In genomic region chr2:60050667-60051460, GRCm38 (mm10) we compare ENCODE assay signal across 22 mouse cellular contexts.
A peak's percentile ranks its signal among the peaks of the same experiment; 100 is the strongest.
DNase-seq lines count a peak whose midpoint lies in the region; ATAC-seq and TF ChIP-seq lines count a peak whose summit lies in the region.
"Had no signal": no experiment of that assay in that cellular context is flagged by ENCODE, and none has a peak within 500 bp of the region (broad histone marks: within the 10 kb centered on the region; RNA-seq: fewer than 3 reads in every experiment).

No protein-coding gene starts in this region.

- peak; percentile 37 for DNase-seq in adrenal gland, adult 2 months
- DNase-seq in adrenal gland, postnatal 4 days (ENCODE audit: low spot score in 2 of 2), result no peak
- DNase-seq in heart, adult 9 months (ENCODE audit: low spot score in 2 of 2), result no peak
- peak; percentile 93 for DNase-seq in R1 (ENCODE audit: low read depth, low spot score)
- DNase-seq in hindbrain, embryonic 11.5 days (ENCODE audit: low spot score), result no peak
- DNase-seq in midbrain, postnatal 0 days (ENCODE audit: low spot score), result no peak
- DNase-seq: adrenal gland, adult 8-10 months; cerebellum, postnatal 25 days; kidney, adult 11 months; kidney, postnatal 36 days; left cerebral cortex, postnatal 4 days; lung, adult 18-20 months; retina, postnatal 1 day; thymus, postnatal 36 days had no signal

- TF ChIP-seq CTCF in midbrain, postnatal 0 days (IDR thresholded peaks at IDR 0.05), result no peak

- H3K27me3 ChIP-seq in heart, embryonic 16.5 days (ENCODE audit: control insufficient read depth, insufficient read depth, low read length), result no peaks in the 10 kb centered on the region
- no peaks in the 10 kb centered on the region for H3K27me3 ChIP-seq in hindbrain, embryonic 11.5 days (ENCODE audit: control insufficient read depth, insufficient read depth, low read length)
- H3K27me3 ChIP-seq in midbrain, postnatal 0 days (ENCODE audit: insufficient read depth, low read length), result no peaks in the 10 kb centered on the region
- H3K27me3 ChIP-seq: embryonic facial prominence, embryonic 12.5 days; hindbrain, embryonic 12.5 days; neural tube, embryonic 15.5 days had no signal

- H3K27ac ChIP-seq in heart, embryonic 16.5 days (ENCODE audit: low read length), result peak overlapping the region; percentile 54
- H3K27ac ChIP-seq in hindbrain, embryonic 11.5 days (ENCODE audit: low read depth, low read length), result no peak overlapping the region
- no peak overlapping the region for H3K27ac ChIP-seq in midbrain, postnatal 0 days (ENCODE audit: low read depth, low read length)
- H3K27ac ChIP-seq: embryonic facial prominence, embryonic 12.5 days; forebrain, embryonic 10.5 days; hindbrain, embryonic 12.5 days; macrophage; neural tube, embryonic 15.5 days had no signal

- H3K9ac ChIP-seq in heart, embryonic 16.5 days (ENCODE audit: low read length), result no peak overlapping the region
- H3K9ac ChIP-seq in hindbrain, embryonic 11.5 days (ENCODE audit: low read depth, low read length), result no peak overlapping the region
- no peak overlapping the region for H3K9ac ChIP-seq in midbrain, postnatal 0 days (replicated peaks; ENCODE audit: low read length, poor library complexity, severe bottlenecking)
- H3K9ac ChIP-seq: embryonic facial prominence, embryonic 12.5 days; hindbrain, embryonic 12.5 days; neural tube, embryonic 15.5 days had no signal

- no peak overlapping the region for H3K4me3 ChIP-seq in heart, embryonic 16.5 days (ENCODE audit: low read length)
- no peak overlapping the region for H3K4me3 ChIP-seq in hindbrain, embryonic 11.5 days (ENCODE audit: low read depth, low read length)
- H3K4me3 ChIP-seq in midbrain, postnatal 0 days (ENCODE audit: low read depth, low read length), result no peak overlapping the region
- H3K4me3 ChIP-seq: embryonic facial prominence, embryonic 12.5 days; forebrain, embryonic 10.5 days; hindbrain, embryonic 12.5 days; neural tube, embryonic 15.5 days had no signal

- H3K4me1 ChIP-seq in heart, embryonic 16.5 days (ENCODE audit: control insufficient read depth, insufficient read depth, low read length), result peaks cover 16% of the 10 kb centered on the region
- H3K4me1 ChIP-seq in hindbrain, embryonic 11.5 days (replicated peaks; ENCODE audit: control insufficient read depth, insufficient read depth, low read length), result no peaks in the 10 kb centered on the region; the same call in 1 of the 2 replicates
- no peaks in the 10 kb centered on the region for H3K4me1 ChIP-seq in midbrain, postnatal 0 days (ENCODE audit: insufficient read depth, low read length)

- ATAC-seq in heart, embryonic 16.5 days (replicated peaks; ENCODE audit: extremely low read depth, insufficient read depth, low FRiP score), result 0 out of 2 replicates have a peak, but pooled peaks have one; percentile 39
- peak; percentile 51 for ATAC-seq in megakaryocyte progenitor cell, adult 5-6 weeks (replicated peaks; ENCODE audit: poor library complexity)
- ATAC-seq in hindbrain, embryonic 11.5 days (ENCODE audit: low FRiP score), result no peak
- no peak for ATAC-seq in midbrain, postnatal 0 days (ENCODE audit: low FRiP score)
- ATAC-seq: midbrain, embryonic 16.5 days had no signal

- no peaks in the 10 kb centered on the region for H3K36me3 ChIP-seq in heart, embryonic 16.5 days (ENCODE audit: control insufficient read depth, insufficient read depth)
- no peaks in the 10 kb centered on the region for H3K36me3 ChIP-seq in hindbrain, embryonic 11.5 days (ENCODE audit: control insufficient read depth, insufficient read depth, low read length)
- no peaks in the 10 kb centered on the region for H3K36me3 ChIP-seq in midbrain, postnatal 0 days (ENCODE audit: insufficient read depth, low read length)
- H3K36me3 ChIP-seq: embryonic facial prominence, embryonic 12.5 days; forebrain, embryonic 10.5 days; hindbrain, embryonic 12.5 days; neural tube, embryonic 15.5 days had no signal

- WGBS in heart, embryonic 16.5 days, result 63% methylated on average over 9 of the region's 9 CpGs
- 85% methylated on average over 9 of the region's 9 CpGs for WGBS in hindbrain, embryonic 11.5 days
- 83% methylated on average over 9 of the region's 9 CpGs for WGBS in midbrain, postnatal 0 days

- 0 out of 2 replicates have a peak overlapping the region, but pooled peaks have one; percentile 15 for H3K4me2 ChIP-seq in heart, embryonic 16.5 days (ENCODE audit: low read depth, low read length)
- H3K4me2 ChIP-seq in hindbrain, embryonic 11.5 days (replicated peaks; ENCODE audit: low read depth, low read length), result no peak overlapping the region
- H3K4me2 ChIP-seq in midbrain, postnatal 0 days (ENCODE audit: low read depth, low read length, poor library complexity, severe bottlenecking), result no peak overlapping the region
- H3K4me2 ChIP-seq: embryonic facial prominence, embryonic 12.5 days; hindbrain, embryonic 12.5 days; neural tube, embryonic 15.5 days had no signal

- no peaks in the 10 kb centered on the region for H3K9me3 ChIP-seq in heart, embryonic 16.5 days (replicated peaks; ENCODE audit: control insufficient read depth, low read length)
- no peaks in the 10 kb centered on the region for H3K9me3 ChIP-seq in hindbrain, embryonic 11.5 days (ENCODE audit: control insufficient read depth, low read length)
- no peaks in the 10 kb centered on the region for H3K9me3 ChIP-seq in midbrain, postnatal 0 days (ENCODE audit: low read length)
- H3K9me3 ChIP-seq: embryonic facial prominence, embryonic 12.5 days; forebrain, embryonic 10.5 days; hindbrain, embryonic 12.5 days; neural tube, embryonic 15.5 days had no signal

Comparison
In these comparisons a context has a peak if more than half of its experiments do, and no peak if none do; other contexts are left out.
1. DNase-seq: peak in adrenal gland, adult 2 months (single experiment) and R1 (single experiment); none in adrenal gland, postnatal 4 days (0 of 2), heart, adult 9 months (0 of 2), hindbrain, embryonic 11.5 days (single experiment) and midbrain, postnatal 0 days (single experiment).
2. ATAC-seq: peak in heart, embryonic 16.5 days (single experiment) and megakaryocyte progenitor cell, adult 5-6 weeks (single experiment); none in hindbrain, embryonic 11.5 days (single experiment) and midbrain, postnatal 0 days (single experiment).